Mouse (Mus musculus): Measurements from ENCODE around the gene Cd276. TPM values are rescaled to one million over a fixed set of nuclear protein-coding genes. Genes with fewer than 3 reads are reported as not detected.
A peak's percentile ranks its signal among the peaks of the same experiment; 100 is the strongest.

The Cd276 gene
- 42.8 and 46.9 TPM in 2 replicates for polyA plus RNA-seq (2014; fragmentation: Nextera tagmentation; extraction: Ambion mirVana)

DNA sequence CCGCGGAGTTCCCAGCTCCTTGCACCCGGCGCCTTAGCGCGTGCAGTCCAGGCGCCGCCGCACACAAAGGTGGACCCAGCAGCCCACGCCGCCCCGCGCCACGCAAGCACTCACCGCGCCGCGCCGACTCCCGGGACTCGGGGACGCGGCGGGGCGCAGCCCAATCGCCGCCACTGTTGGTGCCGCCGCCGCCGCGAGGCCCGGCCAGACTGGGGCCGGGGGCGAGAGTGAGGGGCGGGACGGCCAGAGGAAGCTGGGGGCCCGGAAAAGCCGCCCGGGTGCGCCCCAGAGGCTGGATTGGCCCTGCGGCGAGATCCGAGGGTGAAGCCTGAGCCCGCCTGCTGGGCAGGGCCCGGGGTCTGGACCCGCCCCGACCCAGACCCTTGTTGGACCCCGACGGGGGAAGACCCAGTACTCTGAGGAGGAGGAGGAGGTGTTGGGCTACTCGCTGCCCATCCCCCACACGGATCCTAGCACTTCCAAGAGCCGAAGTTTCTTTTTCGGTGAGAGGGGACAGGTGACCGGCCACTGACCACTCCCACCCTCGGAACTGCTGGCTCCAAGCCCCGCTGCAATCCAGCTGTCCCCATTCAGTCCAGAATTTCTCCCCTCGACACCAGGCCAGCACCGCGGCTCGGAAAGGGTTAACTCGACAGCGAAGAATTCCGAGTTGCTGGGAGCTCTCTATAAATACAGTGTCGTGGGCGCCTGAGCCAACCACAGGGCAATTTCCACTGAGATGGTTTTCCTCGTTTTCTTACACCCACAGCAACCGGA is at the start of gene Cd276:
Gene Cd276, minus strand, starts transcription at position 530 of the 777 bp plus-strand sequence.
- peak within 1 kb of the TSS; percentile 97 for H3K9ac ChIP-seq (replicated peaks; ENCODE audit: low read length)
- peak within 1 kb of the TSS; percentile 78 for H3K4me3 ChIP-seq (ENCODE audit: low read depth, low read length)
- H3K36me3 ChIP-seq (replicated peaks; ENCODE audit: control insufficient read depth, insufficient read depth, low read depth, low read length): no peaks in the 10 kb centered on the region
- peak; percentile 78 for ATAC-seq (replicated peaks; ENCODE audit: insufficient number of reproducible peaks, low FRiP score, low TSS enrichment, low read depth)
- no peaks in the 10 kb centered on the region for H3K4me1 ChIP-seq (ENCODE audit: control insufficient read depth, insufficient read depth, low read length)
- WGBS: under 1% methylated on average over 60 of the region's 68 CpGs
- H3K4me2 ChIP-seq (ENCODE audit: low read depth, low read length): peak within 1 kb of the TSS; percentile 85
- H3K27ac ChIP-seq (replicated peaks; ENCODE audit: low read depth, low read length): peak within 1 kb of the TSS; percentile 84
- H3K9me3 ChIP-seq (replicated peaks; ENCODE audit: control insufficient read depth, low read length): no peaks in the 10 kb centered on the region
- H3K27me3 ChIP-seq (ENCODE audit: control insufficient read depth, insufficient read depth, low read length): no peaks in the 10 kb centered on the region
- peak; percentile 85 for DNase-seq (ENCODE audit: low spot score)

GRCm38 (mm10) chr9:58595313-58595712 is 40.1 kb upstream of the Cd276 start:
- no peak overlapping the region for H3K4me2 ChIP-seq (ENCODE audit: low read depth, low read length)
- H3K4me1 ChIP-seq (ENCODE audit: control insufficient read depth, insufficient read depth, low read length): no peaks in the 10 kb centered on the region
- H3K4me3 ChIP-seq (ENCODE audit: low read depth, low read length): no peak overlapping the region
- H3K9me3 ChIP-seq (replicated peaks; ENCODE audit: control insufficient read depth, low read length): no peaks in the 10 kb centered on the region
- ATAC-seq (replicated peaks; ENCODE audit: insufficient number of reproducible peaks, low FRiP score, low TSS enrichment, low read depth) (no peak), DNase-seq (ENCODE audit: low spot score) (no peak)
- H3K9ac ChIP-seq (replicated peaks; ENCODE audit: low read length): no peak overlapping the region
- no peaks in the 10 kb centered on the region for H3K27me3 ChIP-seq (ENCODE audit: control insufficient read depth, insufficient read depth, low read length)
- no peaks in the 10 kb centered on the region for H3K36me3 ChIP-seq (replicated peaks; ENCODE audit: control insufficient read depth, insufficient read depth, low read depth, low read length)
- WGBS: 91% methylated on average over 1 of the region's 1 CpGs
- H3K27ac ChIP-seq (replicated peaks; ENCODE audit: low read depth, low read length): no peak overlapping the region

GRCm38 (mm10) chr9:58588657-58589056 is 33.4 kb upstream of the Cd276 start:
- no peaks in the 10 kb centered on the region for H3K9me3 ChIP-seq (replicated peaks; ENCODE audit: control insufficient read depth, low read length)
- H3K4me3 ChIP-seq (ENCODE audit: low read depth, low read length): no peak overlapping the region
- no peaks in the 10 kb centered on the region for H3K27me3 ChIP-seq (ENCODE audit: control insufficient read depth, insufficient read depth, low read length)
- DNase-seq (ENCODE audit: low spot score) (no peak), ATAC-seq (replicated peaks; ENCODE audit: insufficient number of reproducible peaks, low FRiP score, low TSS enrichment, low read depth) (no peak)
- no peaks in the 10 kb centered on the region for H3K36me3 ChIP-seq (replicated peaks; ENCODE audit: control insufficient read depth, insufficient read depth, low read depth, low read length)
- H3K4me2 ChIP-seq (ENCODE audit: low read depth, low read length): no peak overlapping the region
- no peak overlapping the region for H3K27ac ChIP-seq (replicated peaks; ENCODE audit: low read depth, low read length)
- H3K4me1 ChIP-seq (ENCODE audit: control insufficient read depth, insufficient read depth, low read length): no peaks in the 10 kb centered on the region
- 85% methylated on average over 4 of the region's 4 CpGs for WGBS
- no peak overlapping the region for H3K9ac ChIP-seq (replicated peaks; ENCODE audit: low read length)

DNA sequence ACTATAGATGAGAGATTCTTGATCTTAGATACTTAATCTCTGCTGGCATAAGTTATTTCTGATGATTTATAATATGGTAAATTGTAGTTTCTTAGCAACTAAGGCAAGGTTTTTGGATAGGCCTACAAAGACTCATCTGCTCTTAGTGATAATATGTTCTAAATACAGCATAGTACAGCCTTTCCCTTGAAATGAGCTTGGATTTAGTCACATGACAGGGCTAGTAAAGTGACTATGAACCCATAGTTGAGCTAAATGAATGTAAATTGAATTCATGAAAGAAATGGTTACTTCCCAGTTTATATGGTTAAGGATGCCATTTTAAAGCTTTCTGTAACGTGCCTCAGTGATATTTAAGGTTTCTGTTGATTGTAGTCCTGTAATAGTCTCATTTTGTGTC is 29.1 kb upstream of the Cd276 start:
- WGBS: 77% methylated on average over 1 of the region's 1 CpGs
- Histone ChIP-seq H3K27me3 (ENCODE audit: control insufficient read depth, insufficient read depth, low read length) (no peaks in the 10 kb centered on the region), H3K9ac (replicated peaks; ENCODE audit: low read length) (no peak overlapping the region), H3K4me3 (ENCODE audit: low read depth, low read length) (no peak overlapping the region), H3K4me2 (ENCODE audit: low read depth, low read length) (no peak overlapping the region), H3K4me1 (ENCODE audit: control insufficient read depth, insufficient read depth, low read length) (no peaks in the 10 kb centered on the region; the same call in 1 of the 2 replicates), H3K36me3 (replicated peaks; ENCODE audit: control insufficient read depth, insufficient read depth, low read depth, low read length) (no peaks in the 10 kb centered on the region), H3K9me3 (replicated peaks; ENCODE audit: control insufficient read depth, low read length) (no peaks in the 10 kb centered on the region), H3K27ac (replicated peaks; ENCODE audit: low read depth, low read length) (no peak overlapping the region)
- DNase-seq (ENCODE audit: low spot score) (no peak), ATAC-seq (replicated peaks; ENCODE audit: insufficient number of reproducible peaks, low FRiP score, low TSS enrichment, low read depth) (no peak)

- Histone ChIP-seq H3K4me3 (ENCODE audit: low read depth, low read length) (peak overlapping the region; percentile 98), H3K9ac (replicated peaks; ENCODE audit: low read length) (peak overlapping the region; percentile 92), H3K27ac (replicated peaks; ENCODE audit: low read depth, low read length) (no peak overlapping the region), H3K4me1 (ENCODE audit: control insufficient read depth, insufficient read depth, low read length) (no peaks in the 10 kb centered on the region; the same call in 1 of the 2 replicates), H3K27me3 (ENCODE audit: control insufficient read depth, insufficient read depth, low read length) (no peaks in the 10 kb centered on the region), H3K4me2 (ENCODE audit: low read depth, low read length) (peak overlapping the region; percentile 48), H3K9me3 (replicated peaks; ENCODE audit: control insufficient read depth, low read length) (no peaks in the 10 kb centered on the region), H3K36me3 (replicated peaks; ENCODE audit: control insufficient read depth, insufficient read depth, low read depth, low read length) (no peaks in the 10 kb centered on the region)
- peak; percentile 31 for DNase-seq (ENCODE audit: low spot score)
- 2% methylated on average over 8 of the region's 8 CpGs for WGBS
- ATAC-seq (replicated peaks; ENCODE audit: insufficient number of reproducible peaks, low FRiP score, low TSS enrichment, low read depth): no peak
Observed at GRCm38 (mm10) chr9:58583267-58583641, 28.0 kb upstream of the Cd276 start.

GRCm38 (mm10) chr9:58582581-58583266 is 27.5 kb upstream of the Cd276 start:
- H3K27me3 ChIP-seq (ENCODE audit: control insufficient read depth, insufficient read depth, low read length): no peaks in the 10 kb centered on the region
- 0% methylated on average over 42 of the region's 42 CpGs for WGBS
- peak overlapping the region; percentile 92 for H3K9ac ChIP-seq (replicated peaks; ENCODE audit: low read length)
- peak overlapping the region; percentile 98 for H3K4me3 ChIP-seq (ENCODE audit: low read depth, low read length)
- peak overlapping the region; percentile 96 for H3K27ac ChIP-seq (replicated peaks; ENCODE audit: low read depth, low read length)
- H3K9me3 ChIP-seq (replicated peaks; ENCODE audit: control insufficient read depth, low read length): no peaks in the 10 kb centered on the region
- peak overlapping the region; percentile 48 for H3K4me2 ChIP-seq (ENCODE audit: low read depth, low read length)
- ATAC-seq (replicated peaks; ENCODE audit: insufficient number of reproducible peaks, low FRiP score, low TSS enrichment, low read depth): no peak; the same call in none of the 2 replicates
- no peak for DNase-seq (ENCODE audit: low spot score)
- no peaks in the 10 kb centered on the region; the same call in 1 of the 2 replicates for H3K4me1 ChIP-seq (ENCODE audit: control insufficient read depth, insufficient read depth, low read length)
- H3K36me3 ChIP-seq (replicated peaks; ENCODE audit: control insufficient read depth, insufficient read depth, low read depth, low read length): no peaks in the 10 kb centered on the region

- Histone ChIP-seq H3K9me3 (replicated peaks; ENCODE audit: control insufficient read depth, low read length) (no peaks in the 10 kb centered on the region), H3K4me3 (ENCODE audit: low read depth, low read length) (peak within 1 kb of the TSS; percentile 98)
Observed at GRCm38 (mm10) chr9:58581958-58582540, 26.8 kb upstream of the Cd276 start, which contains the start of gene Nptn. Nptn (plus strand) TSS chr9:58582240.

More at GRCm38 (mm10) chr9:58581958-58582540, 26.8 kb upstream of the Cd276 start, which contains the start of gene Nptn:
- ATAC-seq (replicated peaks; ENCODE audit: insufficient number of reproducible peaks, low FRiP score, low TSS enrichment, low read depth): peak; percentile 98
- H3K4me2 ChIP-seq (ENCODE audit: low read depth, low read length): peak within 1 kb of the TSS; percentile 48
- no peaks in the 10 kb centered on the region for H3K27me3 ChIP-seq (ENCODE audit: control insufficient read depth, insufficient read depth, low read length)
- H3K9ac ChIP-seq (replicated peaks; ENCODE audit: low read length): peak within 1 kb of the TSS; percentile 92
- WGBS: under 1% methylated on average over 36 of the region's 56 CpGs
- H3K36me3 ChIP-seq (replicated peaks; ENCODE audit: control insufficient read depth, insufficient read depth, low read depth, low read length): no peaks in the 10 kb centered on the region
- H3K4me1 ChIP-seq (ENCODE audit: control insufficient read depth, insufficient read depth, low read length): no peaks in the 10 kb centered on the region; the same call in 1 of the 2 replicates
- peak within 1 kb of the TSS; percentile 96 for H3K27ac ChIP-seq (replicated peaks; ENCODE audit: low read depth, low read length)
- peak; percentile 99 for DNase-seq (ENCODE audit: low spot score)

All from embryonic facial prominence, embryonic 11.5 days (tissue).